Mouse (Mus musculus): Measurements from ENCODE around the gene Bcs1l.

The Bcs1l gene

DNA sequence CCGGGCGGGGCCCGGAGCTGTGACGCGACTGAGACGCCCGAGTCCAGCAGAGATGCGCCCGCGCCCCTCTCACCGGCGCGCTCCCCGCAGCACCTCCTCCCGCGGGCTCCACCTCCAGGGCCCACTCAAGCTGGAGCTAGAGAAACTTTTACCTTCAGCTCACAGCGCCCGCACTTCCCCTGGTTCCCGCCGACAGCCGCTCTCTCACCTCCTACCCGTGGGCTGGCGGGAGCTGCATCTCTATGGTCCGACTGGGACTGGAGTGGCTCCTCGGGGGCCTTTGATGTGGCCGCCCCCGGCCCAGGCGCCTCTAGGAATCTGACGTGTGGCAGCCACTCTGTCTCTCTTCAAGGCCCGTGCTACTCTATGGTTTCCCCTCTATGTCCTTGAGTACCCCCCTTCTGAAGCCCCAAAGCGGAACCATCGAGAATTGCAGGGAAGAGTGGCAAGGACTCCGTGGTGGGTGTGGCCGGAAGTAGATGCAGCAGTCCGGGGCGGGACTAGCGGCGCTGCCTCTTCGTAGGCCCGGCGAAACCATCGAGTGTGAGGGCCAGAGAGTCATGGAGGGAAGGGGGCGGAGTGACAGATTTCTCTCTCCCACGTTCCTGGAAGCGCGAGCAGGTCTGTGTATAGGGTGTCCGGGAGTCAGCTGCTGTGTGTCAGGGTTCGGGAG lies at the start of gene Bcs1l, which contains the start of gene Zfp142:
Bcs1l (plus strand) TSS at position 517 of the 673 bp plus-strand sequence.
Zfp142 (minus strand) TSS at position 474 of the 673 bp plus-strand sequence.
- DNase-seq (ENCODE audit: low read depth, low spot score) = peak; percentile 100

DNA sequence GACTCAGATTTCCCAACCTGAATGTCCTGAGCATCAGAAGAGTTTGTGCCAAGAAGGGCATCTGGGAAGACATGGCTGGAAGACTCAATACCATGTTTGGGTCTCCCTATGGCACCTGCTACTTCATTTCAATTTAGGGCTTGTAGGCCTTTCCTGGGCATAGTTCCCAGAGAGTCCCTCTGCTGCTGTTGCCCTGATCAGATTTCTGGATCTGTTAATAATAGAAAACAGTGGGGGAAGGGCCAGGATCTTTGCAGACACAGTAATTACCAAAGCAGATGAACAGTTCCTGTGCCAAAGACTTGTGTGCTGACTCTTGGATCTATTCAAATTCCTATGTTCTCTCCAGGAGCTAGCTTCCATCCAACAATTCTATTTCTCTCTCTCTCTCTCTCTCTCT lies 49.4 kb upstream of the Bcs1l start:
- peak; percentile 71 for DNase-seq (ENCODE audit: low read depth, low spot score)

DNA sequence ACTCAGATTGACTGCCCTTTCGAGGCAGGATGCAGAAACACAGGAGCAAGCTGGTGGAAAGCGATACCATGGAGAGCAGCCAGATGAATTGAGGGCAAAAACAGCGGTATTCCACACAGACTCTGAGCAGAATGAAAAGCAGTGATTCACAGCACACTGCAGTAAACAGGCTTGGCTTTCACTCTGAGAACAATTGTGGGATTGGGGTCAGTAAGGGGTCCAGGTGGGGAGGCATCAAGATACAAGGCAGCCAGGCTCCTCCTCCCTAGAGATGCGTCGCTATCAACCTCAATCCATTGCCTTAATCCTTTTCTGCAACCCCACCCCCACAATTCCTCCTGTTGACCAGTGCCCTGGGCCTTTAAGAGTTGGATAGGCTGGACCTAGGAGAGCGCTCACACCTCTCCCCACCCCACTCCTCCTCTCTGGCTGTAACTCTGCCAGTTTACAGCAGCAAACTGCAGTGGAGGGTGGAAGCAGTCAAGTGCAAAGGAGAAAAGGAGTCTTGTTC lies 45.6 kb upstream of the Bcs1l start, which contains the start of gene Plcd4:
Plcd4 (plus strand) TSS at position 438 of the 511 bp plus-strand sequence.
- peak; percentile 88 for DNase-seq (ENCODE audit: low read depth, low spot score)

DNA sequence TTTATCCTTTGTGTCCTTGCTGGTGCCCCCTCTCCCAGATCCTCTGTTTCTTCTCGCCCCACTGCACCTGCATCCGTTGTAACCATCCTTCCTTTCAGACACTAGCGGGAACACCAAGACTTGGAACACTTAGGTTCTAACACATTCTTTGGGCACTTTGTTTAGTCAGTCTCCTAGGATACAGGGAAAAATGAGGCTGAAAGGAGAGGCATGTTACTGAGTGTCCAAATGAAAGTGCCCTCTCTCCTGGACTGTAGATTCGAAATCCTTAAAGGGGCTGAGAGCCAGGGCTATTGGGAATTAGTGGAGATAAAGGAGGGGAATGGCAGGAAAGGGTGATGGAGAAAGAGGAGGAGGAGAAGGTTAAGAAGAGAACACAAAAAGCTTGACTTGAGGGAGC lies 43.9 kb upstream of the Bcs1l start, which contains the start of gene Usp37:
Usp37 (minus strand) TSS at position 101 of the 400 bp plus-strand sequence.
- no peak for DNase-seq (ENCODE audit: low read depth, low spot score)

DNA sequence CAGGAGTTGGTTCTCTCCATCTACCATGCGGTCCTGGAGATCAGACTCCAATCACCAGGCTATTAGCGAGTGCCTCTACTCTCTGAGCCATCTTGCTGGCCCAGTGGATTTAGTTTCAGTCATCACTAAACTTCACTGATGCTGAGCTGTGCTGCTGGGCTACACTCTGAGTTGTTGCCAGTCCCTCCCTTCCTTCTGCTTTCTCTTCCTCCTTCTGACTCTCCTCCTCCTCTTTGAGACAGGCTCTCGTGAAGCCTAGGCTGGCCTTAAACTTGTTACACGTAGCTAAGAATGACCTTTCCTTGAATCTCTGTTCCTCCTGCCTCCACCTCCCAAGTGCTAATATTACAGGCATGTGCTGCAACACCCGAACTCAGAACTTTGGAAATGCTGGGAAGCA lies 29.0 kb upstream of the Bcs1l start:
- no peak for DNase-seq (ENCODE audit: low read depth, low spot score)

DNA sequence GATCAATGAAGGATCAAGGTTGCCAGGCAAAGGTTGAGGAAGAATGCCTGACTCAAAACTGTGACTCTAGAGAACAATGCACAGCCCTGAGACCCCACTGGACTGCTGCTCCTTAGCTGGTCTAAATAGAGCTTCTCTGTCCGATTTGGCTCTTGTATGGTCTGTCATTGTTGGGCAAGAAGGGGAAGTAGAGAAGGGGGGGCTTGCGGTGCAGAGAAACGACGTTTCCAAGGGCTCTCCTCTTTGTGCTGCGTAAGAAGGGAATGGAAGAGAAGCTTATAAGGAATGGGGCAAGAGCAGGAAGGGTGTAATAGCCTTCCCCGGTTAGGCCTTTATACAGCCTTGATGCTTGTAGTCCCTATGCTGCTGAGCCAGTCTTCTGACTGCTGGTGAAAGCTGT lies 22.3 kb upstream of the Bcs1l start:
- DNase-seq (ENCODE audit: low read depth, low spot score) = no peak

DNA sequence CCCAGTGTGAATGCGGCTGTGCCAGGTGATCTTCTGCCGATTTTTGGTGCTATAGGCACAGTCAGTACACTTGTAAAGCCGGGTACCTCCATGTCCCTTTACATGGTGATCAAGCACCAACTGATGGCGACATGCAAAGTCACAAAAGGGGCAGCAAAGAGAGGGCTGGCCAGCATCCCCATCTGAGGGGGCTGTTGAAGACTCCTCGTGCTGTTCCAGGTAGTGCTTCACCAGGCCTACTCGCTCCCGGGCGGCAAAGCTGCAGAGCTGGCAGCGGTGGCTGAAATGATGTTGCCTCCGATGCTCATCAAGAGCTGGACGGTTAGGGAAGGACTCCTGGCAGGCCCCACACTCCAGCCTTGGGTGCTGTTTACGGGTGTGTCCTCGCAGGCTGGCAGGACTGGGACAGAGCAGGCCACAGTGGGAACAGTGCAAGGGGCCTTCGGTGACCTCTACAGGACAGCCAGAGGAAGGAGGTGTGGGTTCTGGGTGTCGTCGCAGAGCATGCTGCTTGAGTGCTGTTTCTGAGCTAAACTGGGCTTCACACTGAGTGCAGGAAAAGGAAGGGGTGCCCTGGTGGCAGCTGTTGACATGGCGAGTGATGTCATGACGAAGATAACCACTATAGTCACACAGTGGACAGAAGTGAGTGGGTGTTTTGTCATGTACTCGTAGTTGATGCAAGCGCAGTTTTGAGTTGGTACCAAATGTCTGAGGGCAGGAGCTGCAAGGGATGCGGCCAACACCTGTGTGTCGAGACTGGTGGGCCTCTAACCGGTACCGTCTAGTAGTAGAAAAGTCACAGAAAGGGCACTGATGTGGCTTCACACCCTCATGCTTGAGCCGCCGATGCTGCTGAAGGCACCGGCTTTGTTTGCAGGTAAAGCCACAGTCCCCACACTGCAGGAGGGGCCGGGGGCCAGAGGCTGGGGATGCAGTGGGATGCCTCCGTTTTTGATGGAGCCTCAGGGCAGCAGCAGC lies 18.1 kb upstream of the Bcs1l start:
- peak; percentile 12 for DNase-seq (ENCODE audit: low read depth, low spot score)

DNA sequence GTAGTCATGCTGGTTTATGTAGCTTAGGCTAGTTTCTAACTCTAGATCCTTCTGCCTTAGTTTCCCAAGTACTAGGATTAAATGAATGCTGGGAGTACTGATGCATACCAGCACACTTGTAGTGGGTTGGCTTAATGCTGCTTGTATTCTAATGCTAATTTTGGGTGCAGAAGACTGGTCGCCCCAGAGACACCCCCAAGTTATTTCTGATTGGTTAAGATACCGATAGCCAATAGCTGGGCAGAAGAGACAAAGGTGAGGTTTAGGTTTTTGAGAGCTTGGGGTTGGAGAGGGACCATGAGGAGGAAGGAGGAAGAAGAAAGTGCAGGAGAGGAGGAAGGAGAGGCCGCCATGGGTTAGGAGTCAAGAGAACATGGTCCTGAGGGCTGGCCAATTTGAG lies 5.5 kb upstream of the Bcs1l start:
- no peak for DNase-seq (ENCODE audit: low read depth, low spot score)

DNA sequence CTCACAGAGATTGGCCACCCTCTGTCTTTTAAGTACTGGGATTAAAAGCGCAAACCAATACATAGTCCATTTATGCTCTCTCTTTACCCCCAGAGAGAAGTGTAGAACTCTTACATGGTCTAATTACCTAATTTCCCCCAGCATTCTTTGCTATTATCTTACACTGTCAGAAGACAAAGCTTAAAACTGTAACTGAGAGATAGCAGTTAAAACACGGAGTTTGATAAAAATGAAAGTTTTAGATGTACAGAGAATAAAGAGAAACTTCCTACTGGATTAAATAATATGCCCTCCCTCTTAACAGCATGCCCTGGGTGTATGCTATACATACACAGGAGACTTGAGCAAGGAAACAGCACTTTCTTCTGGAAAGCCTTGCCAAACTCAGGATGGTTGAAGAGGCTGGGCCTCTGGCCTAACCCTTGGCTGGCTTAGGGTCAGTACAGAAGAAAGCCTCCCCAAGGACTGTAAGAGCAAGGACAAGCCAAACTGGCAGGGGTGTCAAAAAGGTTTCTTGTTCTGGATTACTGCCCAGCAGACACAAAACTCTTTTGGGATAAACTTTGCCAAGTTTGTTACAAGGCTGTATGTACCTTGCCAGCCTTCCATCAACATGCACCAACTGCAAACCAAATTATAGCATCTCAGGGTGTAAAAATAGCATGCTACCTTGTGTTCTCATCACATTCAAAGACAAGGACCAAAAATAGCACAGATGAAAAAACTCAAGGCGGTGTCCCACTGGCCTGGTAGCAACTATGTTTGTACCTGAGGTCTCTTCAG lies 3.3 kb upstream of the Bcs1l start:
- DNase-seq (ENCODE audit: low read depth, low spot score) = no peak

DNA sequence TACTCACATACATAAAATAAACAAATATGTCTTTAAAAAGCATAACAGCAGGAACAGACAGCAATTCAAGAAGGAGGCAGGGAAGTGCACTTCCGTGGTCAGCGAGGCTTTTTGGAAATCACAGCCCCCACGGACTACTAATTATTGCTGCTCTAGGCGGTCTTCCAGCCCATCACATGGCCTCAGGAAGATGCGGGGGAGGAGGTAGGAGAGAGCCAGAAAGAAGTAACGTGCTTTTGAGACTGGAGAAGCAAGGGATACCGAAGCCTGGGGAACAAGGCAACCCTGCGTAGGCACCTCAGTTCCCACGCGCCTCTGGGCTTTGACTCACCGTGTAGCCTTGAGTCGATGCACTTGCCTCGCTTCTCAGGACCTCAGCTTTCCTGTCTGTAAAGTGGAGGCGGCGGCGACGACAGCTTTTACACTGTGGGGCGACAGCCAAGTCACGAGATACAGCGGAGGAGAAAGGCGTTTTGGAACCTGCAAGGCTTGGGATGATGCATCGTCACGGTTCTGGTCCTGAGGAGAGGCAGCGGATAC lies 786 bp upstream of the Bcs1l start:
- peak; percentile 88 for DNase-seq (ENCODE audit: low read depth, low spot score)

DNA sequence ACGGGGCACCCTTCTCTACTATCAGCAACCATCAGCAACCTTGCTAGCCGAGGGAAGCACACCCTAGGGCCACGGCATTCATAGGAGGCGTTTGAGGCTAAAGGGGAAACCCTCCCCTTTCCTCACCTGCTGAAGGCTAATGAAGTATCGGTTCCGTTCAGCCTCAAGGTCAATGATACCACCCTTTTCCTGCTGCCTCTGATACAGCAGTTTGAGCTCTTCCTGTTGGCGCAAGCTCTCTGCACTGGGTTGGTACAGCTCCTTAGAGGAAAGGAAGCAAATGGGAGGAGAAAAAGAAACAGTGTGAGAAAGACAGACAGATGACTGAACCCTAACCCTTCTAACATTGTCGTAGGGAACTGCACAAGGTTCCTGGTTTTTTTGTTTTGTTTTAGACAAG lies 6.3 kb downstream of the Bcs1l start:
- DNase-seq (ENCODE audit: low read depth, low spot score) = no peak

DNA sequence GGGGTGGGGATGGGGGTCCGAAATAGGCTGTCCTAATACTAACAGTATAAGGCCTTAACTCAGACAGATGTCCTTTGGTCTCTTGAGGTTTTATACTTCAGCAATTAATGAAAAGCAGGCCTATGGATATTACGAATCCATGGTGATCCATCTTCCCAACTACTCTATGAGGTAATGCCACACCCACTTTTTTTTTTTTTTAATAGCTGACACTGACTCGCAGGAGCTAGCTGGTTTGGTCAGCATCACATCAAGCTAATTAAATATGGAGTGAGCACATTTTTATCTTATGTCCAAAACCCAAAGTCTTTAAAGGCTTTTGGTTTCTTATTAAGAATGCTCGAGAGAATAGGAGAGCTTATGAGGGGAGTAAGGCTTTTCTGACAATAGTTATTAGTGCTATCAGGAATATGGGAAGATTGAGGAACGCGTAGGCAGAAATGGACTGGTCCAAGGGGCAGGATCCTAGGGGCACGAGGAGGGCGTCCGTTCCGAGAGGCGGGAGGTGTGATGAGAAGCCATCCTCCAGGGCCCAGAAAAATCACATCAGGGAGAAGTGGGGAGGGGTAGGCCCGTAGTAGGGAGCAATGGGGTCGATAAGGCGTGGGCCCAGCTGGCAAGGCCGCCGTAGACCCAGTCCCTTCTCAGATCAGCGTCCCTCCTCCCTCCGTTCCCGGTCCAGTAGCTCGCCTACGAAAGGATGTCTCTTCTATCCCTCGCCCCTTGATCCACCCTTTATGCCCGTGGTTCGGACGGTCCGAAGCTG lies 12.6 kb downstream of the Bcs1l start:
- DNase-seq (ENCODE audit: low read depth, low spot score) = no peak

DNA sequence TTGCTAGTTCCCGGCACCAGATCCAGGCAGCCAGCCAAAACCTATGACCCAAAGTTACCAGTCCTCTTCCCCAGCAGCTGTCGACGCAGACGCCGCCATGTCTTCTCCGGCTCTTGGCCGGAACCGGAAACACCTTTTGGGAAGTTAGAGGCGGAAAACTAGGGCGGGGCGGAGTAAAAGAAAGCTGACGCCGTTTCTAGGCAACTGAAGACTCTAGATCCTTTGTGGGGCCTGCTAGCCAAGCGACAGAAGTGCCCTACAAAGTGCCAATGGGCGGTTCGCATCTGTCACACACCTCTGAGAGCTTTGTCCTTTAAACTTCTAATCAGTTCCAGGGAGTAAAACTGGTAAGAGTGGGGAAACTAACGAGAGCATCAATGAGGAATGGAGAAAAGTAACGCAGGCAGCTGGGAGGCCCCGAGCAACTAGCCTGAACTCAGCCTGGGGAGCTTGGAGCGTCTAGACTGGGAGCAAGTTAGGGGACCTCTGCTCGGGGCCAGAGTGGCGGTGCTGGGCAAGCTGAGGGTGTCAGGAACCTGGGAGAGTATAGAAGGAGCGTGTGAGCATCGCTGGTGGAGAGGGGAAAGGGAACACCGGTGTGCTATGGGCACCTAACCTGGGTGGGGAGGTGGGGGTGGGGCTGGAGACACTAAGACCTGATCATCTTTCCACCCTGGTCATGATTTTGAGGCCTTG lies 13.3 kb downstream of the Bcs1l start, which contains the start of the genes Rnf25 and Stk36:
Rnf25 (minus strand) TSS at position 131 of the 696 bp plus-strand sequence.
Stk36 (plus strand) TSS at position 179 of the 696 bp plus-strand sequence.
- DNase-seq (ENCODE audit: low read depth, low spot score) = peak; percentile 95

DNA sequence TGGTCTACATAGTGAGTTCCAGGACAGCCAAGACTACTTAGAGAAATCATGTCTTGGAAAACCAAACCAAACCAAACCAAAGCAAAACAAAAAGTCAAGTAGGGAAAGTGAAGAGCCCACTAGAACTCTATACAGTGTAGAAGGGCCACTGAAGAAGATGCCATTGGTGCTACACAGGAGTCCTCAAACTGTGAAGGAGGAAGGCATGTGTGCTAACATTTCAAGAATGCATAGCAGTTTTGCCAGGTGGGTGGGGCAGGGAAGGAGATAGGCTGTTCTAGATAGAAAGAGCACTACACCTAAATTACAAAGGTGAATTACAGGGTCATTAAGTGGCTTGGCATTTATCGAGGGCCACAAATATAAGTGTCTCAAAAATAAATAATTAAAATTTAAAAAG lies 36.1 kb downstream of the Bcs1l start:
- DNase-seq (ENCODE audit: low read depth, low spot score) = no peak

DNA sequence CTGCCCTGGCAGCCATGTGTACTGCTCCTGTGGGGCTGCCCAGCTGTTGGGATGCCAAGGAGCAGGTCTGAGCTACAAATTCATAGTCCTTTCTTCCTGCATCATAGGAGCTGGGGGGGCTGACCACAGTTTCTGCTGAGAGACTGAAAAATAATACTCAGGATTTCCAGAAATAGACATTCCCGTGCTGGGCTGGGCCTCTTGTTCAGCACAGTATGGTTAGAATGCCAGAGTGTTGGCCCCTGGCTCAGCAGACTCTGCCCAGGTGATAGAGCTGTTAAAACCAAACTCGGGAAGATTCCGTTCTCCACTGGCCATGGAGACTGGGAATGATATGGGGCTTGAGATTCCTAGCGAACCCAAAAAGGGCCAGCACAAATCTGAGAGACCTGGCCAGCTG lies 38.0 kb downstream of the Bcs1l start:
- DNase-seq (ENCODE audit: low read depth, low spot score) = no peak

DNA sequence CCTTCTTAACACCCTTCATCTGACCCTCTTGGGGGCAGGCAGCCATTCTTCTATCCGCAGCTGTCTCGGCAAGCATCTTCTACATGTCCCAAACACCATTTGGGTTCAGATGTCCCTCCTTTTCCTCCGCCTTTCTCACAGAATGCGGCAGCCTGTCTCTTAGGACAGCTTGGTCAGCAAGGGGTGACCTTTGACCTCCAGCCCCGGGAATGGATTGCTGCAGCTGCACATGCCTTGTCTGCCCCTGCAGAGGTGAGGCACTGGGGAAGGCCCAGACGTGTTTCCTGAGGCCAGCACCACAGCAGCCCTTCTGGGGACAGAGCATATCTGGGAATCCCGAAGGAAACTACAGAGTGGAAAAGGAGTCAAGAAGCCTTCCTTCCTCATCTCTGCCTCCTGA lies 39.9 kb downstream of the Bcs1l start:
- no peak for DNase-seq (ENCODE audit: low read depth, low spot score)

DNA sequence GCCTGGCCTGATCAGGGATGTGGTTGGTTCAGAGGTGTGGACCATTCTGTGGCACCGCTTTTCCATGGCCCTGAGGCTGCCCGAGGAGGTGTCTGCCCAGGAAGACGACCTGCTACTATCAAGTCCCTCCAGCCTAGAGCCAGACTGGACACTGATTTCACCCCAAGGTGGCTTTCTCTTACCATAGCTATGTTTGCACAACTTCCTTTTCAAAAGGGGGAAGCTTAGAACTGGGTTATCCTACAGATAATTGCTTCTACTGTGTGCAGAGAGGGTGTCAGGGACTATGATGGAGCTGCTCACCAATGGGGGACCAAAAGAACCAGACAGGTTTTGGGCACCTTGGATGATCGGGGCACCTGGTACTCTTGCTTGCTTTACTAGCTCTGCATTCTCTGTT lies 44.6 kb downstream of the Bcs1l start:
- DNase-seq (ENCODE audit: low read depth, low spot score) = no peak
